Mouse (Mus musculus) testis, adult 2 months (tissue): ENCODE measurements at regions not wholly inside any gene's neighbourhood (a gene's known extent, or its start where the extent isn't known, plus 50 kb on each side); places are given as distances from the start of the nearest gene placed in this dataset.

Experiments
- H3K27ac ChIP-seq: fragments of 200-500 bp; 2 replicates; pipeline ENCODE4 v1.5.1; 2012; ENCODE audit warnings: low read depth, low read length; ENCODE audit not compliant: control insufficient read depth, insufficient read depth
- H3K27me3 ChIP-seq: fragments of 200-500 bp; 2 replicates; pipeline ENCODE4 v1.6.1; 2012; ENCODE audit warnings: mild to moderate bottlenecking, low read length, moderate library complexity; ENCODE audit not compliant: control insufficient read depth, insufficient read depth
- H3K36me3 ChIP-seq: fragments of 200-500 bp; 2 replicates; pipeline ENCODE4 v1.6.1; 2012; ENCODE audit warnings: mild to moderate bottlenecking, low read length; ENCODE audit not compliant: control insufficient read depth, insufficient read depth
- H3K4me1 ChIP-seq: fragments of 200-500 bp; 2 replicates; pipeline ENCODE4 v1.6.1; 2012; ENCODE audit warnings: low read length; ENCODE audit not compliant: control insufficient read depth, insufficient read depth
- H3K4me3 ChIP-seq: fragments of 200-500 bp; 2 replicates; pipeline ENCODE4 v1.5.1; 2012; ENCODE audit warnings: low read depth, mild to moderate bottlenecking, low read length, moderate library complexity, mixed read lengths; ENCODE audit not compliant: control insufficient read depth
- CTCF ChIP-seq: fragments of 200-500 bp; IDR thresholded peaks from 2 replicates; pipeline ENCODE4 v1.5.1; 2012; ENCODE audit warnings: low read depth, mild to moderate bottlenecking, inconsistent platforms, low read length, moderate library complexity; ENCODE audit not compliant: control insufficient read depth, insufficient read depth, insufficient replicate concordance
- POLR2A ChIP-seq: fragments of 200-500 bp; IDR thresholded peaks from 2 replicates; pipeline ENCODE4 v1.6.1; 2012; ENCODE audit warnings: low read depth, mild to moderate bottlenecking, inconsistent platforms, low read length, moderate library complexity; ENCODE audit not compliant: control insufficient read depth

DNA sequence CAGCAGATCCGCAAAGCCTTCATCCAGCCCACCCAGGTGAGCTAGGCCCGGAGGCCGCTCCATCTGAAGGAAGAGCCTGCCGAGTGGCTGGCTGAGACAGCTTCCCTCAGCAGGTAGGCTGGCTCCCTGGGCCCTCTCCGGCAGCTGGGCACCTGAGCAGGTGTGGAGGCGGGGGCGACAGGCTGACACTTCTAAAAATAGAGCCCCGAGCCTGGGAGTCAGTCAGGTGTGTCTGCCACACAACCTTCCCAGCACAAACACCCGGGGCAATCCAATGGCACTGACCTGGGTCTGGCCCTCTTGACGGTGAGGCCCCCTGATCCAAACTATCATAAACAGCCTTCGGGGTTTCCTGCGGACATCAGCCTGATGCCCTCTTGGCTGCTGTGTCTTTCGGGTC, 58.5 kb downstream of the Zfp36l2 start:
- Histone ChIP-seq H3K4me3 (no peak overlapping the region), H3K27me3 (no peaks in the 10 kb centered on the region), H3K36me3 (no peaks in the 10 kb centered on the region), H3K4me1 (peaks cover 2% of the 10 kb centered on the region), H3K27ac (no peak overlapping the region)
- TF ChIP-seq POLR2A = no peak
- no peak for TF ChIP-seq CTCF

DNA sequence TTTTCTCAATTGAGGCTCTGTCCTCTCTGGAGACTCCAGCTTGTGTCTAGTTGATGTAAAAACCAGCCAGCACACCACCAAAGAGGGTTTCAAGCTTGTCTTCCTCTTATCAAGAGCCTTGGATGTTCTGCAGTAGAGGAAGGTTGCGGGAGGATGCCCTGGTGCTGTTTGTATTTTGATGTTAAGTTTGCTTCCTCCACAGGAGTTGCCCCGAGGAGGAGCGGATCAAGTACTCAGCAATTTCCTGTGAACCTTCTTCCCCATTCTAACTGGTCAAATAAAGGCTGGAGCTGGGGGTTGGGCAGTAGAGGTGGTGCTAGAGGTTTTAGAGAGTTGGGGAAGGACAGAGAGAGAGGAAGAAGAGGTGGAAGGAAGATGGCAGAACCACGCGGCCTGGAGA, 59.5 kb downstream of the Zfp36l2 start:
- H3K27ac ChIP-seq = no peak overlapping the region
- no peak overlapping the region for H3K4me3 ChIP-seq
- TF ChIP-seq POLR2A (no peak), CTCF (no peak)
- H3K4me1 ChIP-seq = peaks cover 2% of the 10 kb centered on the region
- H3K36me3 ChIP-seq = no peaks in the 10 kb centered on the region
- no peaks in the 10 kb centered on the region for H3K27me3 ChIP-seq

DNA sequence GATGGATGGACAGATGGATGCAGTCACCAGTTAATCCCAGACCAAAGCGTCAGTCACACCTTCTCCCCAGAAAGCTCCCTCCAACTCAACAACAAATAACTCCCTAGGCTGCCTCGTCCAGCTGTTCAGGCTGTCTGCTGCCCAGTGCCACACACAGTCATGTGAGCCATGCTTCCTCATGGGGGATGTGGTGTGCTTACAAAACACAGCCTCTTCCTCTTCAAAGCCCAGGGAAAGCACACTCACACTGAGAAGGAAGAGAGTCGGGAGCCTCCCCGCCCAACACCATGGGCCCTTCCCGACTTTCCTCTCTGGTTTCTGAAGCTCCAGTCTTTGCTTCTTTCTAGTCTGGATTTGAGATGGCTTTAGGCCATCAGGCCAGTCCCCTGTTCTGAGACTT, 61.6 kb downstream of the Zfp36l2 start:
- TF ChIP-seq CTCF (no peak), POLR2A (no peak)
- Histone ChIP-seq H3K36me3 (no peaks in the 10 kb centered on the region), H3K4me1 (peaks cover 2% of the 10 kb centered on the region), H3K4me3 (no peak overlapping the region), H3K27me3 (no peaks in the 10 kb centered on the region), H3K27ac (no peak overlapping the region)

DNA sequence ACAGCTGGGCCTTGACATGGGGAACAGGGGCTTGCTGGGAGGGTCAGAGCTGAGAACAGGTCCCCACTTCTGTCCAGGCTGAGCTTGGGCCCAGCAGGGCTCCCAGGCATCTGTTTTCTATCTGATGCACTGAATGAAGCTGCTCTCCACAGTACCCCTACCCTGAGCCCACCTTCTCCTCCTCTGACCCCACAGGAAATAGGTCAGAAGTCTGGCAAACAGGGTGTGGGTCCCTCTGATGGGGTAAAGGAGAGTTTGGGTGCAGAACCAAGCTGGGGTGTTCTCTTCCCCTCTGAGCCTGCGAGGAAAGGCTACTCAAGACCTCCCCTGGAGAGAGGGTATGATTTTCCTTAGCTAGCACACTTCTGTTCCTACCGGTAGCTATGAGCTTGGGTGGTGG, 64.6 kb downstream of the Zfp36l2 start:
- Histone ChIP-seq H3K27ac (no peak overlapping the region), H3K4me1 (peaks cover 2% of the 10 kb centered on the region), H3K36me3 (no peaks in the 10 kb centered on the region), H3K4me3 (no peak overlapping the region), H3K27me3 (no peaks in the 10 kb centered on the region)
- TF ChIP-seq CTCF = no peak
- TF ChIP-seq POLR2A = no peak

DNA sequence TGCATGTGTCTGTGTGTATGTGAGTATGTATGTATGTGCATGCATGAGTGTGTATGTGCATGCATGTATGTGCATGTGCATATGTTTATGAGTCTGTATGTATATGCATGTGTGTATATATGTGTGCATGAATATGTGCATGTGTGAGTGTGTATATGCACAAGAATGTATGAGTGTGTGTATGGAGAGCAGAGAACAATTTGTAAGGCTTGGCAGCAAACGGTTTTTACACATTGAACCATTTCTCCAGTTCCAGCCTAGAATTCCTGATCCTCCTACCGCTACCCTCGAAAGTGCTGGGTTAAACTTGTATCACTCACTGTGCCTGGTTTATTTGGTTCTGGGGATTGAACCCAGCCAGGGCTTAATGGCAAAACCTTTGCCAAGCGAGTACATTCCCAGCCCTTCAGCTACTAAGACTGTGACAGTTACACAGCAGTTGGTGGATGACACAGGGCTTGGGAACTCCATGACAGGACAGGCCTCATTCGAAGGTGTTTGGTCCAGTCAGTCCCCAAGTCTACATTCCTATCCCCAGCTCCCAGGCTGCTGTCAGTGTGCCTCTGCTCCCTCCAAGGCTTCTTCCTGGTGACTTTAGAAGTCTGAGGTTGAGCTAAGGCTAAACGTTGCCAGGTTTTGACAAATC, 65.1 kb downstream of the Zfp36l2 start:
- no peak overlapping the region for H3K27ac ChIP-seq
- no peaks in the 10 kb centered on the region for H3K36me3 ChIP-seq
- H3K4me1 ChIP-seq = peaks cover 2% of the 10 kb centered on the region
- H3K4me3 ChIP-seq = no peak overlapping the region
- no peaks in the 10 kb centered on the region for H3K27me3 ChIP-seq
- TF ChIP-seq POLR2A (no peak), CTCF (no peak)

DNA sequence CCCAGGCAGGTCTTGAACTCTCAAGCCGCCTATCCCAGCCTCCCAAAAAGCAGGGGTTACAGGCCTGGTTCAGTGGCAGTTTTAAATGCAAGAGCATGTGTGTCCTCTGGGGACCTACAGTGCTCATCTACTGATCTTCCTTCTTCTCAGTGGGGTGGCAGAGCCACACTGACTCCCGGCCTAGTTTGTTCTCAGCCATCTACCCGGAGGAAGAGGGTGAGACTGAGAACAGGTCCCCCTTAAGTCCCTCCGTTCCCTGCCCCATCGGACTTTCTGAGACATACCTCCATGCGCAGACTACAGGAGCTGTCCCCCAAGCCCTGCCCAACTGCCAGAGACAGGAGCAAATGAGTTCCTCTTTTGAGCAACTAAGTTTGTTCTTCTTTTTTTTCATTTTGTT, 66.5 kb downstream of the Zfp36l2 start:
- H3K36me3 ChIP-seq = no peaks in the 10 kb centered on the region
- H3K4me1 ChIP-seq = no peaks in the 10 kb centered on the region; the same call in none of the 2 replicates
- H3K27ac ChIP-seq = no peak overlapping the region
- no peak for TF ChIP-seq CTCF
- no peak overlapping the region for H3K4me3 ChIP-seq
- H3K27me3 ChIP-seq = no peaks in the 10 kb centered on the region

- Histone ChIP-seq H3K27me3 (no peaks in the 10 kb centered on the region), H3K4me1 (no peaks in the 10 kb centered on the region; the same call in none of the 2 replicates), H3K4me3 (no peak overlapping the region), H3K27ac (no peak overlapping the region), H3K36me3 (no peaks in the 10 kb centered on the region)
- TF ChIP-seq POLR2A (no peak), CTCF (no peak)
These were observed 68.3 kb downstream of the Zfp36l2 start for GRCm38 (mm10) chr17:84119221-84120017.

DNA sequence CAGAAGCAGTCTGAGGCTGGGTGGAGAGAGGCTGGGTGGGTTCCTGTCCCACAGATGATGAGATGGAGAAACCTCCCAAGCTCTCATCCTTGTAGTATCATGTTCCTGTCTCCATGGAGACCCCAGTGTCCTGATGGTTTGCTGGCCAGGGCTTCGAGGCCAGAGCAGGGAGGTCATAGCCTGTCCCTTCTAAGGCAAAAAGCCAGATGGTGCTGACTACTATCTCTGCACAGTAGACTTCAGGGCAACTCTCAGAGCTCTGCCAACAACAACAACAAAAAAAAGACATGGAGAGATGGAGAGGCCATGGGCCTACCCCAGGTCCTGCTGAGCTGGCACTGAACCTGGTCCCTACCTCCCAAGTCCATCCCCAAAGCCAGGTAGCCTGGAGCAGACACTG, 69.0 kb downstream of the Zfp36l2 start:
- no peak overlapping the region for H3K4me3 ChIP-seq
- H3K27me3 ChIP-seq = no peaks in the 10 kb centered on the region
- peaks cover under 1% of the 10 kb centered on the region for H3K4me1 ChIP-seq
- TF ChIP-seq POLR2A (no peak), CTCF (no peak)
- no peak overlapping the region for H3K27ac ChIP-seq
- H3K36me3 ChIP-seq = no peaks in the 10 kb centered on the region
